Mouse (Mus musculus) Muller cell, postnatal 12 days (primary cell): ENCODE data around the gene Nkx2-9.

ENCODE experiments used
- DNase-seq: peaks from one replicate; pipeline ENCODE4 v3.0.0-alpha.2; 2015; ENCODE audit errors: inconsistent ontology term

Nkx2-9 gene

DNA sequence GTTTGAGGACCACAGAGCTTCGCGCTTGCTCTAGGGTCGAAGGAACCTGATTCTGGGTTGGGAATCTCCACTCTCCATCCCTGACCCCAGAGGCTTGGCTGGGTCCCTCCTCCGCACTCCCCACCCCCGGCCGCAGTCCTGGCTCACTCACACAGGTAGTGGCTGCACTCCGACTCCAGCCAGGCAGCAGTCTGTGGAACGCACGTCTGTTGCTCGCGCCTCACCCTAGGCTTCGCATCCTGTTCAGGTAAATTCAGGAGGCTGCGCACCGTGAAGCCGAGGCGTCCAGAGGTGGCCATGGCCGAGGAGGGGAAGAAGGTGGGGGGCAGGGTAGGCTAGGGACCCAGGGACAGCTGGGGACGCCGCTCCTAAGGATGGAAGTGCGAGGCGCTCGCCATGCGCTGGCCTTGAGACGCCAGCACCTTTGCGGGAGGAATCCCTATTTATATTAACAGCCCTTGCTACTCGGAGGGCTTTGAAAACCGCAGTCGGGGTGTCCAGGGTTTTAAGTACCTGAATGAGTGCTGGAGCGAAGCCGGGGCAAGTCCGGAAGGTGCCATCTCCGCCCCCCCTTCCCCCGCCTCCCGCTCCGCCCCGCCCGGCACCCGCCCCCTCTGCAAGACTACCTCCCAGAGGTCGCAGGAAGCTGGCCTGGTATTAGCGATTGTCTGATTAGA is at the start of gene Nkx2-9:
Gene Nkx2-9 (minus strand): TSS at position 524 of the 677 bp plus-strand sequence.
- DNase-seq = no peak

DNA sequence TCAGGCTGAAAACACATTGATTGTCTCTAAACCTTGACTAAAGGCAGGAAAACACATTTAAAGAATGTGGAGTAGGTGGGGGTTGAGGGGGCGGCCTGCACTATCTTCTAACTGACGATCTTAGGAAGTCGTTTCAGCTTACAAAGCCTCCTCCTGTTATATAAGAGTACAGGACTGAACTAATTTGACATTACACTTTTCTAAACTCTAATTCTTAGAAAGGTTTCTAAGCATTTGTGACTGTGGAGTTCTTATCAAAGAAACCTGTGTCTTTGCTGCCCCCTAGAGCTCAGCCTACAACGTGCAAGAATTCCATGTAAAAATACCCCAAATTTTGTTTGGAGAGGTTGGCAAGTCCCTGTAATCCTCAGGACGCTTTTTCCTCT is 24.1 kb upstream of the Nkx2-9 start:
- DNase-seq = peak; percentile 69

GRCm38 (mm10) chr12:56636534-56637180 is 23.6 kb upstream of the Nkx2-9 start:
- no peak for DNase-seq

DNA sequence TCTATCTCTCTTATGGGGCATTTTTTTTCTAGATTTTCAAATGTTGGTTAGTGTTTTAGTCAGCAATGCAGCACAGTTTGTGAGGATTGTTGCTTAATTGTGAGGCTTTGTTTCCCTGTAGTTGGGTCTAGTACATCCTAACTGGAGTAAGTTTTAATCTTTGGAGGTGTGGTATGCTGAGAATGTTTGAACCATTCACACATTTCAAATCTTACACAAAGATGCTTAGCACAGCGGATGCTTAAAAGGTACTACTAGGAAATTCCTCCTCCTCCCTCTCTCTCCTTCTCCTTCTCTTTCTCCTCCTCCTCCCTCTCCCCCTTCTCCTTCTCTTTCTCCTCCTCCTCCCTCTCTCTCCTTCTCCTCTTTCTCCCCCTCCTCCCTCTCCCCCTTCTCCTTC is 3.0 kb upstream of the Nkx2-9 start:
- DNase-seq = no peak

- DNase-seq = no peak
Observed at GRCm38 (mm10) chr12:56615391-56615790, 2.3 kb upstream of the Nkx2-9 start.

GRCm38 (mm10) chr12:56614513-56614912 is 1.4 kb upstream of the Nkx2-9 start:
- no peak for DNase-seq

DNA sequence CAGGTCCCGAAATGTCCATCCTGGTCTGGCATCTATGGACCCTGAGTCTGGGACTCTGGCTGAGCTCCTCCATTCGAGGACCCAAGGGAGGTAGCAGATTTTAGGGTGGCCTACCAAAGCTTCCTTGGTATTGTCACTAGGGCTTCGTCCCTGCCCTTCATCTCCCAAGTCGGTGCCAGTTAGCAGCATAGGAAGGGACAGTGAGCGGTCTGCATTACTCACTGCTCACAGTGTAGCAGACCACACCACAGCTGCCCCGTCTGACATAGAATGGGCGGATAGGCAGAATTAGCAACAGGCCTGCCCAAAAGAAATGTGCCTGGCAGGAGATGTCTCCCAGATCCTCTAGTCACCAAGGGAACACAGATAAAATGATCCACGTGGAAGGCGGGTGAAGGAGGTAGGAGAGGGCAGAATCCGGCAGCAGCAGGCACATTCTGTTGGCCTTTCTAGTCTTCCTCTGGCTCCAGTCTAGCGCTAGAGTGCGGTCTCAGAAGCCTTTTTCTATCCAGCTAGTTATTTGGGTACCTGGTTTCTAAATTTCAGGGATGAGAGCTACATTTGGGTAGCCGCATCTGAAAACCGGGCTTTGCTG is 929 bp upstream of the Nkx2-9 start:
- DNase-seq = no peak

DNA sequence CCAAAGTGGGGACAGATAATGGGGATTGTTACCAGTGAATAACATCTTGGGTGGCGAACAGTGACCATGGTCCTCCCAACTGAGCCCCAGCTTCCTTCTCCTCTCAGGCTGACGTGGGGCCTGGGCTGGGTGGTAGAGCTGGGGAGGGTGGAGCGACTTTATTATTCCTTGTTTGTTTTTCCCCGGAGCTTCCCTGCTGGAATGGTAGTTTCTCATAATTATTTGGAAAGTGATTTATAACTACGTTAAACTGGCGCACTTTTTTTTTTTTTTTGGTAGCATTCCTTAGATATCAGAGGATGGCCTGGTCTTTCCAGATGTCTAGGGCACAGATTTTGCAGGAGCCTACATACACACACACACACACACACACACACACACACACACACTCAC is 350 bp upstream of the Nkx2-9 start:
- no peak for DNase-seq

DNA sequence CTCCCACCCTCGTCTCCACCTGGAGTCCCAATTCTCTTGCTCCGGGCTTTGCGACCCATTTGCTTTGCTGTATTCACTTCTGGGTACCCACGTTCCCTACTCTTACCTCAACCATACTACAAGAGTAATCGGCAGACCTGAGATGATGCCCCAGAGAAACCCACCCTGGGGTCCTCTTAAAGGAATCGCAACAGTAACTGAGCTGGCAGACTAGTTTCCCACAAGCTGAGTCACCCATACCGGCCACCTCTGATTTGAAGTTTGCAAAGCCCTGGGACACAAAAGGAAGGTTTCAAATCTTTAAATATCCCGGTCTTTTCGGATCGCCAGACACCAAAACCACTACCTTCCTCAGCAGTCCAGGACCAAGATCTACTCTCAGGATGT is 742 bp downstream of the Nkx2-9 start:
- no peak for DNase-seq

DNA sequence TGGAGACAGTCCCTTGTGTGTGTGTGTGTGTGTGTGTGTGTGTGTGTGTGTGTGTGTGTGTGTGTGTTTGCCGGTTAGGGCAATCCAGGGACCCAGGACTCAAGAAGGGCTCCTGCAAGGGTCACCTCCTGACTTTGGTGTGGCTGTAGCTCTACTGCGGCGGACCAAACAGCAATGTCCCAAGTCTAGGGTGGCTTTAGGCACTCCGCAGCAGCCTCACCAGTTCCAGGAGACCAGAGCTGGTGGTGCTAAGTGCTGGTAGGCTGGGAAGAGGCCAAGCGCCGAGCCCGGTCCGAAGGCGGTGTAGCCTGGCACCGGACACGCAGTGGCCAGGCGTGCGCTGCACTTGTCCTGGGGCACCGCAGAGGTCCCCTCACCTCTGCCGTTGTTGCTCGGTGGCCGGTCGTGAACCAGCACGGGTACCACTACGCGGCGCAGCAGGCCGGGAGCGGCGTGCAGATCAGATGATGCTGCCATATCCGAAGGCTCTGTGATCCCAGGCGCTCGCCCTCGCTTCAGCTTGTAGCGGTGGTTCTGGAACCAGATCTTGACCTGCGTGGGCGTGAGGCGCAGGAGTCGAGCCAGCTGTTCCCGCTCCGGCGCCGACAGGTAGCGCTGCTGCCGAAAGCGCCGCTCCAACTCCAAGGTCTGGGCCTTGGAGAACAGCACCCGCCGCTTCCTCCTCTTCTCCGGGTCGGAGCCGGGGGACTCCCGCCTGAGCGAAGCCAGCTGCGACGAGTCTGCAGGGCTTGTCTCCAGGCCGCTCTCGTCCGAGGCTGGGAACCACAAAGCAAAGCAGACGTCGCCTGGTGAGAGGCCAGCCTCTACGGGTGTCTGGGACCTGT is 1.4 kb downstream of the Nkx2-9 start:
- peak; percentile 40 for DNase-seq

- no peak for DNase-seq
Observed at GRCm38 (mm10) chr12:56610851-56611250, 2.2 kb downstream of the Nkx2-9 start.

GRCm38 (mm10) chr12:56591722-56592121 is 21.4 kb downstream of the Nkx2-9 start:
- no peak for DNase-seq

DNA sequence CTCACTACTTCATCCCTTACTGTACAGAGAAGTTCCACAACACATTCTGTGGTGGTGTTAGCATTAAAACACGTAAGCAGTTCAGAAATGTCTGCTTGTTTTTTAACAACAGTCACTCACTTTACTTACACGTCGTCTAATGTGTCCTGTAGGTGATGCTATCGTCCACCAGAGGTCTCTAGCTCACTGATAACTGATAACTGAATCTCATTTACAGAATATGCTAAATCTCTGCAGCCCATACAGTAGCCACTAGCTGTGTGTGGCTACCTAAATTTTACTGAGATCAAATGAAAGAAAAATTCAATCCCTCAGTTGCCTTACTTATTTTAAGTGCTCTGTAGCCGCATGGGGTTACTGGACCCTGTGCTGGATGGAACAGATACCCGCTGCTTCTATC is 25.3 kb downstream of the Nkx2-9 start:
- no peak for DNase-seq
